Mouse (Mus musculus) urinary bladder, adult 18-20 months (tissue): Measurements from ENCODE around the gene Sema4d.

ENCODE experiments used
- DNase-seq, 2 experiments: peaks; one replicate each; pipeline ENCODE4 v3.0.0; 2022; ENCODE audit warnings: low spot score in 2 of 2, mixed read lengths in 2 of 2

Gene Sema4d

GRCm38 (mm10) chr13:51814646-51815045 is 21.1 kb upstream of the Sema4d start:
- DNase-seq, result no peak

DNA sequence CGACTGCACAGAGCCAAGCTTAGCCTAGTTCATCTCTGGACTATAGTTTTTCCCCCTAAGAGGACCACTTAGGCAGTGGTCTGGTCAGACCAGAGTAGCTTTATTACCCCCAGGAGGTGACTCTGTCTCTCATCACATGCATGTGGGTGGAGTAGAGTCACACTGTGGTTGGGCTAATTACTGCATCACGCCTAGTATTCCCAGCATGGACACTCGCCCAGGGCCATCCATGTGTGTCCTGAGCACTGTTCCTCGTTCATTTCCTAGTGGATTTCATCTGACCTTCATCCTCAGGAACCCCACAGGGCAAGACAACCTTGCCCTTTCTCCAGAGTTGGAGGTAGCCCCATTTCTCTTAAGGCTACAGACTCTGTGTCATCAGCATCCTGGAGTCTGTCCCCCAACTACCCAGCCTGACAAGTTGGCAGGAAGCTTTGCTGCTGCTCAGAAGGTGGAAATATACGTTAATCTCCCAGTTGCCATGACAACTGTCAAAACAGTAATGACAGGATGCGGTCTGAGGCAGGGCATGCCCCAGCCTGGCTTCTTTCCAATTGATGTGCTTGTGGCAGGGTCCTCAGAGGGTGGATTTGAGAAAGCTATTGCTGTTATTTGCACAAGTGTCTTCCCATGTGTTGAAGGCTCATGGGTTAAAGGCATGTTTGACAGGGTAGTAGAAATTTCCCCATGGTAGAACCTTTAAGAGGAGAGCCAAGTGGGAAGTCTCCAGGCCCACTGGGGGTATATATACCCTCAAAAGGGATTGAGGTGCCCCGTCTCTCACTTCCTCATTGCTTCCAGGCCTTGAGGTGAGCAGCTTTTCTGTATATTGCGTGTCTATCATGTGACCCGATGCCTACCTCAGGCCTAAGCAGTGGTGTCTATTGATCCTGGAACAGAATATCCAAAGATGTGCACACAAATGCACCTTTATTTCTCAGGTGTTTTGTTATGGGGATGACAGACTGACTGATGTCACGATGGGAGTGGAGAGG is 20.4 kb upstream of the Sema4d start:
- DNase-seq, result no peak

GRCm38 (mm10) chr13:51808141-51808540 is 14.6 kb upstream of the Sema4d start:
- no peak for DNase-seq

DNA sequence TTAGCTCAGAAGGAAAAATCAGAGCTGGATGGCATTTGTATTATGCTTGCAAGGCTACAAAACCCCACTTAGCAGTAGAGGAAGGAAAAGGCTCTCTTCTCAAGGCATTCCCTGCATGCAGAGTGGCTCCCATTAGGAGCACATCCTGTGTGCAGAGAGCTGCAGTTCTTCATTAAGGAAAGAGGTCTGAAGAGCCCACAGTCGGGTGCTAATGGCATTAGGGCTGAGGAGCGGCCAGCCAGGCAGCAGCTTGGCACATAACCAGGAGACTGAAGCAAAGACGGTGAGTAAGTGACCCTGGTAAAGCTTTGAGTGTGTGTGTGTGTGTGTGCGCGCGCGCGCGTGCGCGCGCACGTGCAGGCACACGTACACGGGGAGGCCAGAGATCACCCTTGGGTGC is 12.7 kb upstream of the Sema4d start:
- no peak for DNase-seq

- no peak for DNase-seq
Observed at GRCm38 (mm10) chr13:51805634-51806033, 12.1 kb upstream of the Sema4d start.

DNA sequence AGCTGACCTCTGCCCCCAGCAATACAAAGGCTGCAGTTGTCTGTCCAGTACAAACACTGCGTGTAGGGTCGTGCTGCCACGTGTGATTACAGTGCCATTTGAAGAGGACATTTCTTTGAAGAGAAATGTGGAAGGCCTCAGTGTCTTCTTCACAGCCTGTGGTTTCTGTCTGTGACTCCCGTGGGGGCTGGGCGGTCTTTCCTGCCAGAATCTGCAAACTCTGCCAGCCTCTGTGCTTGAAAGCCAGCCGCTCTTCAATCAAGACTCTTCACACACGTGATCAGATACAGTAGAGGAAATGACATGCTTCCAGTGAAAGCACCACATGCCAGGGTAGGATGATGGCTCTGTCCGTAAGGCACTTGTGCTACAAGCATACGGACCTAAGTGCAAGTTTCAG is 7.4 kb upstream of the Sema4d start:
- no peak for DNase-seq

DNA sequence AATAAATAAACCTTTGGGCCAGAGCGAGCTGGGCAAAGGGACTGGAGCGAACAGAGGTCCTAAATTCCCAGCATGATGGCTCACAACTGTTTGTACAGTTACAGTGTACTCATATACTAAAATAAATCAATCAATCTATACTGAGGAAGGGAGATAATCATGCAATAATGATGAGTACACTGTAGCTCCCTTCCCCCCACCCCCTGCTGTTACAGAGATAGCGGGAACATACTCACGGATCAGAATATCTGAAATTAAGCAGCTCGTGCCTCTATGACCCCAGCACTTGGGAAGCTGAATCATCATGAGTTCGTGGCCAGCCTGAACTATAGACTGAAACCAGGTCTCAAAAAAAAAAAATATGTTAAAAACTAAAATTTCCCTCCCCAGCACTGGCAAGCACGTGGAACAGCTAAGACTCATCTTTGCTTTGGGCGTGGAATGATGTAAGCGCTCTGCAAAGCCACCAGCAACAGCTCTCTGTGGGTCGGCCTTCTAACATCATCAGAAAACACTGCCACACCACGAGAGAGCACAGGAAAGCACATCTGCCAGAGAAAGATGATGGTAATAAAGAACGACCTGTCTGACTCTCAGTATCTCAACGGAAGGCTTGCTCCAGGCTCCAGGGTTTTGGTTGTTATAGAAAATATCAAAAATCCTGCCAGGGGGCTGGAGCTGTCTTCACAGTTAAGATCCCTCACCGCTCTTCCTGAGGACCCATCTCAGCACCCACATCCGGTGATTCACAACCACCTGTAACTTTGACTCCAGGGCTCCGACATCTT is 6.4 kb upstream of the Sema4d start:
- DNase-seq, result no peak

DNA sequence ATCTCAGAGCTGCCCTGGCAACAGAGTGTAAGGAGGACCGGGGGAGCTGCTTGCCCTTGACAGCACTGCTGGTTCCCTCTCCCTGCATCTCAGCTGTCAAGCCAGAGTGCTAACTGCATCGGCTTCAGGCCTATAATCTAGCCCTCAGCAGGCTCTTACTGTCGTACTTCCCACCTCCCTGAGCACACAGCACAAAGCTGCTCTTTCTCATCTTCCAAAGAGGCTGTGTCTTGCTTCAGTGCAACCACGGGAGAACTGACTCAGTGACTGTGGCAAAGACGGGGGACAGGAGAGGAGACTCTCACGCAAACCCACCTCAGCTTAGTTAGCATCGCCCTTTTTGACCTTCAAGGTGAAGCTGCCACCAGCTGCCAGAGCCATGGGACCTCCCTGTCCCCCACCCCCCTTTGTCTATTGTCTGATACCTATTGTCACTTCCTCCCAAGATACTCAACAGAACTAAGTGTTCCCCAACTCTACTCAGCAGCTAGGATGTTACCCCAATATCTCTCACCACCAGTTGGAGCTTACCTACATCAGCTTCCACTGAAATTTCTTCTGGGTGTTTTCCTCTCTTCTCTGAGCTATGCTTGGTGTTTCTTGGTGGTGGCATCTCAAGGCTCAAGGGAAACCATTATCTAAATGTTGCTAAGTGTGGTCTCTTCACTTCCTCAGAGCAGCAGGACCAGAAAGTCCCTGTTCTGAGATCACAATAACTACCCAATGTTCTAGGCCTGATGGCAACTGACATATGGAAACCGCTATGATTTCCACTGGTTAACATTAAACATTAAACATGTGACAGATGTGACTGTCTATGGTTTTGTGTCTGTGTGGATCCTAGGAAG is 4.6 kb upstream of the Sema4d start:
- no peak for DNase-seq

DNA sequence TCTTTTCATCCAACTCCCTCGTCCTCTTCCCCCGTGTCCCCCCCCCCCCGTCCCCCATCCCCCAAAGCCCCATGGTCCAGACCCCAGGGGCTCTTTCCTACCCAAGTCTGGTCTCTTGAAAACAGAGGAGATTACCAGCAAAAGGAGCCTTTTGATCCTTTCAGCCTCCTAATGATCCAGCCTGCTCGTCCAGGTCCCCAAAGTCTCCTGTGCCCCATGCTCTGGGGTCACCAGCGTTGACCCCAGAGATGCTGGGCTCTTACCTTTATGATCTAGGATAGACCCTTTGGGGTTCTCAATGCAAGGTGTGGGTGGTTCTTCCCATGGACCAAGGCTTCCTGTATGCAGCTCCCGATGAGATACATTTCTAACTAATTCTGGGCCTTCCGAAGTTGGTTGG is 401 bp upstream of the Sema4d start:
- DNase-seq, result no peak

GRCm38 (mm10) chr13:51792729-51793424 is 670 bp downstream of the Sema4d start:
- DNase-seq, result peak in 1 of 2 experiments; percentile 63

DNA sequence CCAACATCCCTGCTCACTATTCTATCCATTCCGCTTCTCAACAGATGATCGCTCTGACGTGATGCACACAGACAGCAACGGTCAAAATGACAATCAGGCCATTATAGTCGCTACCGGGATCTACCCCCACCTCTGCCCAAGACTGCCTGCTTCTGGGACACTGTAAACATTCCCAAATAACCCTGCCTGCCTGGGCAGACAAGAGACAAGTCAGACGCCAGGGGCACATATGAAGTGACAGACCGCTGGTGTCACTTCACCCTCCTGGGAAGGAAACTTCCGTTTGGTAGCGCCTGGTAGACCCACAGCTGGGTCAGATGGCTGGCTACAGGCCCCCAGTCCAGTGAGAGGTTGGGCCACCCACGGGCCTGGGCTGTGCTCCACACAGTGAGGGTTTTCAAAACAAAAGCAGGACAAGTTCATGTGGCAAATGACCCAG is 1.4 kb downstream of the Sema4d start:
- no peak for DNase-seq

GRCm38 (mm10) chr13:51791604-51792003 is 1.9 kb downstream of the Sema4d start:
- DNase-seq, result no peak

GRCm38 (mm10) chr13:51790793-51791192 is 2.8 kb downstream of the Sema4d start:
- DNase-seq, result no peak

DNA sequence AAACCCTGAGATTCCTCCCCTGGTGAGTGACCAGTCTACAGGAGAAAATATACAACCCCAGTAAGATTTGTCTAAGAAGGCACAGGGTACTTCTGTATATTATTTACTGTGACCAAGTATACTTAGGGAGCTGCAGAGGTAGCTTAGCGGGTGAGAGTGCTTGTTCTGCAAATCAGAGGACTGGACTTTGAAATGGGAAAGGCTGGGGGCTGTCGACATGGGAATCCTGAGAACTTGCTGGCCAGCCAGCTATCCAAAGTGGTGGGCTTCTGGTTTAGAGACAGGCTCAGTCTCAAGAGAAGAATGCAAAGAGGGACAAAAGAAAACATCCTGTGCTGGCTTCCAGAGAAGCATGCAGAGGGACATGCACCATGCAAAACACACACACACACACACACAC is 5.7 kb downstream of the Sema4d start:
- DNase-seq, result no peak

GRCm38 (mm10) chr13:51786616-51787015 is 6.9 kb downstream of the Sema4d start:
- DNase-seq, result no peak

GRCm38 (mm10) chr13:51784476-51784875 is 9.1 kb downstream of the Sema4d start:
- DNase-seq, result no peak

- DNase-seq, result no peak
Observed at GRCm38 (mm10) chr13:51783857-51784256, 9.7 kb downstream of the Sema4d start.

DNA sequence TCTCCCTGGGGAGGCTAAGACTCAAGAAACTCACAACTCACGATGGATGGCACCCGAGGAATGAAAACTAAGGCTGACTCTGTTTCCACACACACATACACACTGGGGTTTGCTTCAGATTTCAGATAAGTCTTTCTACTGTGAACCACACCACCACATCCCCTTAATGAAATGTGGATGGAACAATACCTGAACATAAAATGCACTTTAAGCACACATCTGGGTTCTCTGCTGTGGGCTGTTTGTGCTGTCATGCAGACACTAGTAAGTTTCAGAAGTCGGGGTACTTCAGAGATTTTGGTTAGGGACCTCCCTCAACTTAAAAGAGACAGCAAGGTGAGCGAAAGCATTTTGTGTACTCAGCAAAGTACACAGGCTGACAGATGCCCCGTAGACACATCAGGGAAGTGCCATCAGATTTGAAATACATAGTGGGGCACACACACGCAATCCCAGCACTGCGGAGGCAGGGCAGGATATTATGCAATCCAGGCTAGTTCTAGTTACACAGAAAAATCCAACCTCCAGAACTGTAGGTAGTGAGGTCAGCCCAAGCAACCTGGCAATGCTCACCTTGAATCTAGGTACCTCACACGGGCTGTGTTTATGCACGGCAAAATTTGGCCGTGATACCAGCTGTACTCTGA is 12.9 kb downstream of the Sema4d start:
- no peak for DNase-seq

GRCm38 (mm10) chr13:51778983-51779962 is 14.3 kb downstream of the Sema4d start:
- no peak for DNase-seq
